Mouse (Mus musculus) kidney, embryonic 14.5 days (tissue): ENCODE measurements around the gene Mtmr6. TPM values are rescaled to one million over a fixed set of nuclear protein-coding genes. Genes with fewer than 3 reads are reported as not detected.

ENCODE experiments used
- ATAC-seq: fragments of 200-750 bp; cut with Nextera tagmentation; 2 replicates; pipeline ENCODE4 v1.8.0; 2017; ENCODE audit warnings: moderate number of reproducible peaks, mild to moderate bottlenecking, moderate TSS enrichment, moderate library complexity; ENCODE audit not compliant: low FRiP score, low TSS enrichment
- H3K27ac ChIP-seq: fragments of 300-500 bp; sonication (generic); 2 replicates; pipeline ENCODE4 v1.5.1; 2014; ENCODE audit warnings: low read depth, mild to moderate bottlenecking, low read length, moderate library complexity, mixed read lengths
- H3K27me3 ChIP-seq: fragments of 300-500 bp; sonication (generic); 2 replicates; pipeline ENCODE4 v1.6.1; 2014; ENCODE audit warnings: mild to moderate bottlenecking, low read length; ENCODE audit not compliant: control insufficient read depth, insufficient read depth
- H3K36me3 ChIP-seq: fragments of 300-500 bp; sonication (generic); 2 replicates; pipeline ENCODE4 v1.6.1; 2014; ENCODE audit warnings: low read length, mixed read lengths; ENCODE audit not compliant: control insufficient read depth, insufficient read depth
- H3K4me1 ChIP-seq: fragments of 300-500 bp; sonication (generic); 2 replicates; pipeline ENCODE4 v1.6.1; 2014; ENCODE audit warnings: low read length, mixed read lengths; ENCODE audit not compliant: control insufficient read depth, insufficient read depth
- H3K4me2 ChIP-seq: fragments of 300-500 bp; sonication (generic); replicated peaks from 2 replicates; pipeline ENCODE4 v1.6.1; 2014; ENCODE audit warnings: low read depth, mild to moderate bottlenecking, low read length
- H3K4me3 ChIP-seq: fragments of 300-500 bp; sonication (generic); 2 replicates; pipeline ENCODE4 v1.5.1; 2014; ENCODE audit warnings: mild to moderate bottlenecking, low read length
- H3K9ac ChIP-seq: fragments of 300-500 bp; sonication (generic); 2 replicates; pipeline ENCODE4 v1.6.1; 2014; ENCODE audit warnings: low read depth, mild to moderate bottlenecking, low read length, moderate library complexity
- H3K9me3 ChIP-seq: fragments of 300-500 bp; sonication (generic); 2 replicates; pipeline ENCODE4 v1.6.1; 2016; ENCODE audit warnings: low read length; ENCODE audit not compliant: control insufficient read depth
- WGBS: fragments of 180-500 bp; shearing (Covaris S2); extraction: QIAGEN DNeasy Blood & Tissue Kit; methylation state at CpG from one replicate; pipeline ENCODE4 v1.1.7; 2014; 5-methylcytosine and 5-hydroxymethylcytosine counted together
- polyA plus RNA-seq: library from polyadenylated mRNA; unstranded; fragments of >200 nt; fragmentation: Nextera tagmentation; extraction: Ambion mirVana; gene quantifications from 2 replicates; pipeline ENCODE4 v1.2.1, GENCODE M21; 2014

Mtmr6 gene
- polyA plus RNA-seq, 1 experiment from 2014 or later: 26.0 TPM

DNA sequence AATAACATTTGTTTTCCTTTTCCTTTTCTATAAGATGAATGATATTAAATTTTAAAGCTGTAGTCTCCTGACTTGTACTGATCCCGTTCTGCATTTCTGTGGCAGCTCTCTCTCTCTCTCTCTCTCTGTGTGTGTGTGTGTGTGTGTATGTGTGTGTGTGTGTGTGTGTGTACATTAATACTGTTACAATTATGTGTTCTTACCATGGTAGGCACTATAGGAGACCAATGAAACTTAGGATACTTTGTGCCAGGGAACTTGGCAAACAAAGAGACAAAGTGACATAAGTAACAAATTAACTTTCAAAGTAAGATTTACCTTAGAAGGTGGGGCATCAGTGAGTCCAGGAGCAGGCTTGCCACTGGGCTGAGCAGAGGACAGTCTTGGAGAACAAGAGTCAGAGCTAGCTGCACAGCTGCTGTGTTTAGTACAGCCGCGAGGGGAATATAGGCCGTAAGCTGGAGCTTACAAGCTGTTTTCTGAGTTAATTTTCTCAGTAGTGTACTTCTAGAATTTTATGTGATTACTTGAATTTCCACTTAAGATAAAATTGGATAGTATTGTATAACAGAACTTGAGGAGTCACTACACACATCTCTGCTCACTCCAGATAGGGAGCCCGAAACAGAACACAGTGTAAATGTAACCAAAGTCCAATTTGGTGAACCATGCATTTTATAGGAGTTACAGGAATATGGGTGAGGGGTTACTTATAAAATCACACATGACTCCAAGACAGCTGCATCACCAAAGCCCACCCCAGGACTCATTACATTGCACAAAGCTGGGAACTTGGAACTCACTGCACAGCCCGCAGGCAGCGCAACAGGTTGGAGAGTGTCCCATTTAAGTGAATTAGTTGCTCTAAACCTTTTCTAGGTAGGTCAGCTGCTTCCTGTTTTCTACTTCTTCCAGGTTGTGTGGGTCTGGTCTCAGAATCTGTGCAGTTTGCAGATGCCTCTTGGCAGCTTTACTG lies 10.6 kb downstream of the Mtmr6 start:
- 92% methylated on average over 7 of the region's 7 CpGs for WGBS
- H3K27me3 ChIP-seq: no peaks in the 10 kb centered on the region
- no peak overlapping the region for H3K4me2 ChIP-seq
- 0 out of 2 replicates have a peak, but pooled peaks cover 3% of the 10 kb centered on the region for H3K36me3 ChIP-seq
- ATAC-seq: no peak
- H3K4me3 ChIP-seq: no peak overlapping the region
- no peak overlapping the region for H3K27ac ChIP-seq
- no peaks in the 10 kb centered on the region for H3K9me3 ChIP-seq
- H3K4me1 ChIP-seq: no peaks in the 10 kb centered on the region
- H3K9ac ChIP-seq: no peak overlapping the region

- no peak for ATAC-seq
- Histone ChIP-seq H3K4me3 (no peak overlapping the region), H3K4me1 (no peaks in the 10 kb centered on the region), H3K9ac (no peak overlapping the region), H3K27ac (no peak overlapping the region), H3K36me3 (peaks cover 4% of the 10 kb centered on the region; the same call in 1 of the 2 replicates), H3K27me3 (no peaks in the 10 kb centered on the region), H3K9me3 (no peaks in the 10 kb centered on the region), H3K4me2 (no peak overlapping the region)
- WGBS: 85% methylated on average over 7 of the region's 7 CpGs
These were observed 21.3 kb downstream of the Mtmr6 start for GRCm38 (mm10) chr14:60286194-60286863.

GRCm38 (mm10) chr14:60290363-60290762 lies 25.3 kb downstream of the Mtmr6 start:
- no peaks in the 10 kb centered on the region for H3K27me3 ChIP-seq
- H3K27ac ChIP-seq: no peak overlapping the region
- H3K4me2 ChIP-seq: no peak overlapping the region
- H3K4me3 ChIP-seq: no peak overlapping the region
- ATAC-seq: no peak
- peaks cover 2% of the 10 kb centered on the region; the same call in 1 of the 2 replicates for H3K36me3 ChIP-seq
- H3K9ac ChIP-seq: no peak overlapping the region
- H3K4me1 ChIP-seq: no peaks in the 10 kb centered on the region
- H3K9me3 ChIP-seq: no peaks in the 10 kb centered on the region
- 90% methylated on average over 4 of the region's 4 CpGs for WGBS

GRCm38 (mm10) chr14:60295531-60295930 lies 30.5 kb downstream of the Mtmr6 start:
- no peak overlapping the region for H3K27ac ChIP-seq
- H3K9me3 ChIP-seq: no peaks in the 10 kb centered on the region
- WGBS: 84% methylated on average over 1 of the region's 1 CpGs
- H3K36me3 ChIP-seq: peaks cover 3% of the 10 kb centered on the region; the same call in 1 of the 2 replicates
- H3K4me3 ChIP-seq: no peak overlapping the region
- H3K4me2 ChIP-seq: no peak overlapping the region
- H3K27me3 ChIP-seq: no peaks in the 10 kb centered on the region
- H3K4me1 ChIP-seq: no peaks in the 10 kb centered on the region
- H3K9ac ChIP-seq: no peak overlapping the region
- ATAC-seq: no peak

DNA sequence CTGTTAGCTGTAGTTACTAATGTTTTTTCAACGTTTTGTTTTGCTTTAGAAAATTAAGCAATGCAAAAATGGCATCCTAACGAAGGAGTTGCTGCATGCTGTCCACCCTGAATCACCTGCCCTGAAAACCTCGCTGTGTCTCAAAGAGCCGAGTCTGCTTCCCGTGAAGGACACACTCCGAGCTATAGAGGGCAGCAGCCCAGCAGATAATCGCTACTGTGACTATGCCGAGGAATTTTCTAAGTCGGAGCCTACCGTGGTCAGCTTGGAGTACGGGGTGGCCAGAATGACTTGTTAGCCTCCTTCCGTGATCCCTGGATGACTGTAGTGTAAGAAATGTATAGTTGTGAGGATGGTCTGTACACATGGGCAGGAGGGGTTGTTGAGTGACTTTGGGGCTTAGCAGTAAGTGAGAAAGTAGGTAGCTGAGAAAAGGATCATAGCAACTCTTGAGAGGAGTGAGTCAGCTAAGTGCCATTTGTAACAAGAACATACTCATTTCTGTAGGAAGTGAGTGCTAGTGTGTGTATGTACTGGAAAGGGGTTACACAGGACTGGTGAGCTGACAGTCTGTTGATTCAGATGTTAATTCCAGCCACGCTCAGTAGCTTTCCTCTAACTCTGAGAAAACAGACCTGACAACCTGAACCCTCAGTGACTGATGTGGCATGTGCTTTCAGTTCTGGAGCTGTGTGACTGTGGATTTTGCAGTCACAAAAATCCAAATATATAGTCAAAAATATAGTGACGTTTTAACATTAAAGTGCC lies 35.4 kb downstream of the Mtmr6 start:
- Histone ChIP-seq H3K4me2 (no peak overlapping the region), H3K9ac (no peak overlapping the region), H3K27me3 (no peaks in the 10 kb centered on the region), H3K9me3 (no peaks in the 10 kb centered on the region), H3K36me3 (peaks cover 9% of the 10 kb centered on the region), H3K4me3 (no peak overlapping the region), H3K27ac (no peak overlapping the region), H3K4me1 (no peaks in the 10 kb centered on the region)
- 80% methylated on average over 14 of the region's 14 CpGs for WGBS
- no peak for ATAC-seq

- no peak overlapping the region for H3K9ac ChIP-seq
- H3K4me2 ChIP-seq: no peak overlapping the region
- no peaks in the 10 kb centered on the region for H3K27me3 ChIP-seq
- no peaks in the 10 kb centered on the region for H3K9me3 ChIP-seq
- no peaks in the 10 kb centered on the region for H3K4me1 ChIP-seq
- H3K4me3 ChIP-seq: no peak overlapping the region
- no peak overlapping the region for H3K27ac ChIP-seq
- 76% methylated on average over 6 of the region's 6 CpGs for WGBS
- no peak for ATAC-seq
- peaks cover 9% of the 10 kb centered on the region for H3K36me3 ChIP-seq
These were observed 36.0 kb downstream of the Mtmr6 start for GRCm38 (mm10) chr14:60301024-60301423.

DNA sequence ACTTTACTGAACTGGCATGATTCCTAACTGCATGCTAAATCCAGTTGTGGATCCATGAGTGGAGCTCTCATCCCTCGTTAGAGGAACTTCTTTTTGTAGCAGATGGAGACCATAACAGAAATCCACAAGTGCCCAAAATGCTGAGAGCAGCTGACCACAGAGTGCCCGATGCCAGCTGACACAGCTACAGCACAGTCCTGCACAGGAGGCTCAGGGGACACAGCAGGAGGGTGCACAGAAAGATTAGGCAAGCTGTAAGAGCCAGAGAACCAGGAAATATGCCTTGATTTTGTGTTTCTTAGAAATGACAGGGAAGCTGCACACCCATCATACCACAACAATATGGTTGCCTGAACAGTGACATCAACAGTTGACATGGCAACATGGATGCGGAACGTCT lies 37.4 kb downstream of the Mtmr6 start:
- Histone ChIP-seq H3K9me3 (no peaks in the 10 kb centered on the region), H3K27ac (no peak overlapping the region), H3K4me2 (no peak overlapping the region), H3K27me3 (no peaks in the 10 kb centered on the region), H3K4me3 (no peak overlapping the region), H3K9ac (no peak overlapping the region), H3K36me3 (peaks cover 9% of the 10 kb centered on the region), H3K4me1 (no peaks in the 10 kb centered on the region)
- no peak for ATAC-seq
- 86% methylated on average over 4 of the region's 4 CpGs for WGBS

- no peaks in the 10 kb centered on the region for H3K27me3 ChIP-seq
- H3K9me3 ChIP-seq: no peaks in the 10 kb centered on the region
- H3K27ac ChIP-seq: no peak overlapping the region
- no peak overlapping the region for H3K4me3 ChIP-seq
- WGBS: 89% methylated on average over 2 of the region's 2 CpGs
- H3K36me3 ChIP-seq: peaks cover 9% of the 10 kb centered on the region
- H3K9ac ChIP-seq: no peak overlapping the region
- no peak overlapping the region for H3K4me2 ChIP-seq
- H3K4me1 ChIP-seq: no peaks in the 10 kb centered on the region
- no peak for ATAC-seq
These were observed 39.6 kb downstream of the Mtmr6 start for GRCm38 (mm10) chr14:60304441-60305220.
